Mouse (Mus musculus): ENCODE results near the gene Rassf10. TPM values are rescaled to one million over a fixed set of nuclear protein-coding genes. Genes with fewer than 3 reads are reported as not detected.
A peak's percentile ranks its signal among the peaks of the same experiment; 100 is the strongest.
"Not testable (repeated sequence)": the region's sequence is repeated elsewhere in the genome, so short reads cannot be mapped to it uniquely, and the experiment has no call there.

Rassf10 gene
- total RNA-seq (2022), result under 1 TPM; 0.59 to 0.98 (median 0.78) TPM

GRCm38 (mm10) chr7:112953777-112954291, at the start of gene Rassf10:
Gene Rassf10, plus strand, starts transcription at chr7:112953962.
- peak; percentile 2 to 15 for DNase-seq (ENCODE audit: low spot score in 2 of 2)

GRCm38 (mm10) chr7:112906848-112907247, 46.9 kb upstream of the Rassf10 start:
- DNase-seq (ENCODE audit: low spot score in 2 of 2), result no peak

GRCm38 (mm10) chr7:112907468-112907867, 46.3 kb upstream of the Rassf10 start:
- DNase-seq (ENCODE audit: low spot score in 2 of 2), result no peak

- DNase-seq (ENCODE audit: low spot score in 2 of 2), result no peak
These were observed 44.6 kb upstream of the Rassf10 start for GRCm38 (mm10) chr7:112909164-112909563.

- no peak for DNase-seq (ENCODE audit: low spot score in 2 of 2)
These were observed 40.8 kb upstream of the Rassf10 start for GRCm38 (mm10) chr7:112912969-112913368.

- peak in 1 of 2 experiments; percentile 34 for DNase-seq (ENCODE audit: low spot score in 2 of 2)
These were observed 38.2 kb upstream of the Rassf10 start for GRCm38 (mm10) chr7:112915571-112915970.

- no peak for DNase-seq (ENCODE audit: low spot score in 2 of 2)
These were observed 36.0 kb upstream of the Rassf10 start for GRCm38 (mm10) chr7:112917613-112918278.

GRCm38 (mm10) chr7:112918279-112918991, 35.3 kb upstream of the Rassf10 start:
- DNase-seq (ENCODE audit: low spot score in 2 of 2), result peak in 1 of 2 experiments; percentile 17

- DNase-seq (ENCODE audit: low spot score in 2 of 2), result peak in 1 of 2 experiments; percentile 26
These were observed 33.9 kb upstream of the Rassf10 start for GRCm38 (mm10) chr7:112919845-112920244.

- no peak for DNase-seq (ENCODE audit: low spot score in 2 of 2)
These were observed 31.0 kb upstream of the Rassf10 start for GRCm38 (mm10) chr7:112922801-112923200.

GRCm38 (mm10) chr7:112923712-112924111, 30.1 kb upstream of the Rassf10 start:
- DNase-seq (ENCODE audit: low spot score in 2 of 2), result no peak

- DNase-seq (ENCODE audit: low spot score in 2 of 2), result no peak
These were observed 23.1 kb upstream of the Rassf10 start for GRCm38 (mm10) chr7:112930669-112931068.

GRCm38 (mm10) chr7:112935876-112936275, 17.9 kb upstream of the Rassf10 start:
- not testable (repeated sequence) for DNase-seq (ENCODE audit: low spot score in 2 of 2)

GRCm38 (mm10) chr7:112937089-112937488, 16.7 kb upstream of the Rassf10 start:
- DNase-seq (ENCODE audit: low spot score in 2 of 2), result no peak

GRCm38 (mm10) chr7:112938959-112939358, 14.8 kb upstream of the Rassf10 start:
- DNase-seq (ENCODE audit: low spot score in 2 of 2), result no peak

- DNase-seq (ENCODE audit: low spot score in 2 of 2), result no peak
These were observed 11.2 kb upstream of the Rassf10 start for GRCm38 (mm10) chr7:112942567-112942966.

- no peak for DNase-seq (ENCODE audit: low spot score in 2 of 2)
These were observed 10.7 kb upstream of the Rassf10 start for GRCm38 (mm10) chr7:112943056-112943455.

- no peak for DNase-seq (ENCODE audit: low spot score in 2 of 2)
These were observed 7.1 kb upstream of the Rassf10 start for GRCm38 (mm10) chr7:112946706-112947105.

- DNase-seq (ENCODE audit: low spot score in 2 of 2), result no peak
These were observed 765 bp downstream of the Rassf10 start for GRCm38 (mm10) chr7:112954351-112955102.

- DNase-seq (ENCODE audit: low spot score in 2 of 2), result no peak
These were observed 1.5 kb downstream of the Rassf10 start for GRCm38 (mm10) chr7:112955103-112955827.

- DNase-seq (ENCODE audit: low spot score in 2 of 2), result no peak
These were observed 2.2 kb downstream of the Rassf10 start for GRCm38 (mm10) chr7:112955955-112956354.
